Mouse (Mus musculus): ENCODE measurements around the gene Lyl1. TPM values are rescaled to one million over a fixed set of nuclear protein-coding genes. Genes with fewer than 3 reads are reported as not detected.

The Lyl1 gene
- total RNA-seq, 1 experiment from 2014 or later: 59.7 TPM

GRCm38 (mm10) chr8:84714161-84714560, 12.9 kb downstream of the Lyl1 start:
- no peak for ATAC-seq (ENCODE audit: extremely low read depth, insufficient number of reproducible peaks, low FRiP score, poor library complexity, severe bottlenecking)

GRCm38 (mm10) chr8:84715893-84716468, 14.7 kb downstream of the Lyl1 start:
- no peak for ATAC-seq (ENCODE audit: extremely low read depth, insufficient number of reproducible peaks, low FRiP score, poor library complexity, severe bottlenecking)

GRCm38 (mm10) chr8:84716790-84717189, 15.5 kb downstream of the Lyl1 start:
- no peak for ATAC-seq (ENCODE audit: extremely low read depth, insufficient number of reproducible peaks, low FRiP score, poor library complexity, severe bottlenecking)

- ATAC-seq (ENCODE audit: extremely low read depth, insufficient number of reproducible peaks, low FRiP score, poor library complexity, severe bottlenecking): no peak
Observed at GRCm38 (mm10) chr8:84718476-84718875, 17.2 kb downstream of the Lyl1 start.

GRCm38 (mm10) chr8:84718959-84719690, 17.9 kb downstream of the Lyl1 start:
- ATAC-seq (ENCODE audit: extremely low read depth, insufficient number of reproducible peaks, low FRiP score, poor library complexity, severe bottlenecking): no peak

GRCm38 (mm10) chr8:84722530-84722849, 21.2 kb downstream of the Lyl1 start:
- ATAC-seq (ENCODE audit: extremely low read depth, insufficient number of reproducible peaks, low FRiP score, poor library complexity, severe bottlenecking): no peak

- peak; percentile 52 for ATAC-seq (ENCODE audit: extremely low read depth, insufficient number of reproducible peaks, low FRiP score, poor library complexity, severe bottlenecking)
Observed at GRCm38 (mm10) chr8:84722850-84723570, 21.8 kb downstream of the Lyl1 start, which contains the start of gene G430095P16Rik. Gene G430095P16Rik (plus strand): TSS chr8:84723007.

GRCm38 (mm10) chr8:84723571-84723900, 22.3 kb downstream of the Lyl1 start:
- no peak for ATAC-seq (ENCODE audit: extremely low read depth, insufficient number of reproducible peaks, low FRiP score, poor library complexity, severe bottlenecking)

- no peak for ATAC-seq (ENCODE audit: extremely low read depth, insufficient number of reproducible peaks, low FRiP score, poor library complexity, severe bottlenecking)
Observed at GRCm38 (mm10) chr8:84724683-84725082, 23.4 kb downstream of the Lyl1 start.

GRCm38 (mm10) chr8:84725246-84725940, 24.1 kb downstream of the Lyl1 start:
- no peak for ATAC-seq (ENCODE audit: extremely low read depth, insufficient number of reproducible peaks, low FRiP score, poor library complexity, severe bottlenecking)

GRCm38 (mm10) chr8:84725941-84726259, 24.6 kb downstream of the Lyl1 start:
- ATAC-seq (ENCODE audit: extremely low read depth, insufficient number of reproducible peaks, low FRiP score, poor library complexity, severe bottlenecking): no peak

GRCm38 (mm10) chr8:84728474-84728873, 27.2 kb downstream of the Lyl1 start:
- no peak for ATAC-seq (ENCODE audit: extremely low read depth, insufficient number of reproducible peaks, low FRiP score, poor library complexity, severe bottlenecking)

- ATAC-seq (ENCODE audit: extremely low read depth, insufficient number of reproducible peaks, low FRiP score, poor library complexity, severe bottlenecking): no peak
Observed at GRCm38 (mm10) chr8:84729921-84730362, 28.7 kb downstream of the Lyl1 start.

GRCm38 (mm10) chr8:84730541-84731370, 29.5 kb downstream of the Lyl1 start:
- no peak for ATAC-seq (ENCODE audit: extremely low read depth, insufficient number of reproducible peaks, low FRiP score, poor library complexity, severe bottlenecking)

- ATAC-seq (ENCODE audit: extremely low read depth, insufficient number of reproducible peaks, low FRiP score, poor library complexity, severe bottlenecking): no peak
Observed at GRCm38 (mm10) chr8:84731371-84732177, 30.3 kb downstream of the Lyl1 start.

- no peak for ATAC-seq (ENCODE audit: extremely low read depth, insufficient number of reproducible peaks, low FRiP score, poor library complexity, severe bottlenecking)
Observed at GRCm38 (mm10) chr8:84732545-84732944, 31.3 kb downstream of the Lyl1 start.

GRCm38 (mm10) chr8:84732996-84733395, 31.7 kb downstream of the Lyl1 start:
- ATAC-seq (ENCODE audit: extremely low read depth, insufficient number of reproducible peaks, low FRiP score, poor library complexity, severe bottlenecking): no peak

GRCm38 (mm10) chr8:84733959-84734358, 32.7 kb downstream of the Lyl1 start:
- no peak for ATAC-seq (ENCODE audit: extremely low read depth, insufficient number of reproducible peaks, low FRiP score, poor library complexity, severe bottlenecking)

Measured in neutrophil, adult 5-6 weeks (primary cell).